Mouse (Mus musculus) intestine, embryonic 15.5 days (tissue): ENCODE measurements around the gene Gpr3. TPM values are rescaled to one million over a fixed set of nuclear protein-coding genes. Genes with fewer than 3 reads are reported as not detected.
A peak's percentile ranks its signal among the peaks of the same experiment; 100 is the strongest.

Source experiments
- ATAC-seq: fragments of 200-750 bp; cut with Nextera tagmentation; 2 replicates; pipeline ENCODE4 v1.8.0; 2017; ENCODE audit warnings: moderate TSS enrichment, moderate library complexity
- H3K27ac ChIP-seq: fragments of 300-500 bp; sonication (generic); 2 replicates; pipeline ENCODE4 v1.5.1; 2015; ENCODE audit warnings: mild to moderate bottlenecking, inconsistent platforms
- H3K27me3 ChIP-seq: fragments of 300-500 bp; sonication (generic); replicated peaks from 2 replicates; pipeline ENCODE4 v1.6.1; 2015; ENCODE audit warnings: inconsistent platforms
- H3K36me3 ChIP-seq: fragments of 300-500 bp; sonication (generic); 2 replicates; pipeline ENCODE4 v1.6.1; 2015; ENCODE audit warnings: inconsistent platforms
- H3K4me1 ChIP-seq: fragments of 300-500 bp; sonication (generic); replicated peaks from 2 replicates; pipeline ENCODE4 v1.6.1; 2015; ENCODE audit warnings: inconsistent platforms
- H3K4me2 ChIP-seq: fragments of 300-500 bp; sonication (generic); replicated peaks from 2 replicates; pipeline ENCODE4 v1.6.1; 2015; ENCODE audit warnings: mild to moderate bottlenecking, inconsistent platforms
- H3K4me3 ChIP-seq: fragments of 300-500 bp; sonication (generic); replicated peaks from 2 replicates; pipeline ENCODE4 v1.5.1; 2015; ENCODE audit warnings: inconsistent platforms
- H3K9ac ChIP-seq: fragments of 300-500 bp; sonication (generic); 2 replicates; pipeline ENCODE4 v1.6.1; 2015; ENCODE audit warnings: inconsistent platforms
- H3K9me3 ChIP-seq: fragments of 300-500 bp; sonication (generic); 2 replicates; pipeline ENCODE4 v1.6.1; 2016; ENCODE audit warnings: inconsistent platforms
- WGBS: fragments of 180-500 bp; shearing (Covaris S2); methylation state at CpG from one replicate; pipeline ENCODE4 v1.1.7; 2015; 5-methylcytosine and 5-hydroxymethylcytosine counted together
- polyA plus RNA-seq: library from polyadenylated mRNA; unstranded; fragments of >200 nt; fragmentation: Nextera tagmentation; extraction: Ambion mirVana; gene quantifications from 2 replicates; pipeline ENCODE4 v1.2.1, GENCODE M21; 2015

Gpr3 gene
- polyA plus RNA-seq, 1 experiment from 2014 or later, result 0.14 TPM

DNA sequence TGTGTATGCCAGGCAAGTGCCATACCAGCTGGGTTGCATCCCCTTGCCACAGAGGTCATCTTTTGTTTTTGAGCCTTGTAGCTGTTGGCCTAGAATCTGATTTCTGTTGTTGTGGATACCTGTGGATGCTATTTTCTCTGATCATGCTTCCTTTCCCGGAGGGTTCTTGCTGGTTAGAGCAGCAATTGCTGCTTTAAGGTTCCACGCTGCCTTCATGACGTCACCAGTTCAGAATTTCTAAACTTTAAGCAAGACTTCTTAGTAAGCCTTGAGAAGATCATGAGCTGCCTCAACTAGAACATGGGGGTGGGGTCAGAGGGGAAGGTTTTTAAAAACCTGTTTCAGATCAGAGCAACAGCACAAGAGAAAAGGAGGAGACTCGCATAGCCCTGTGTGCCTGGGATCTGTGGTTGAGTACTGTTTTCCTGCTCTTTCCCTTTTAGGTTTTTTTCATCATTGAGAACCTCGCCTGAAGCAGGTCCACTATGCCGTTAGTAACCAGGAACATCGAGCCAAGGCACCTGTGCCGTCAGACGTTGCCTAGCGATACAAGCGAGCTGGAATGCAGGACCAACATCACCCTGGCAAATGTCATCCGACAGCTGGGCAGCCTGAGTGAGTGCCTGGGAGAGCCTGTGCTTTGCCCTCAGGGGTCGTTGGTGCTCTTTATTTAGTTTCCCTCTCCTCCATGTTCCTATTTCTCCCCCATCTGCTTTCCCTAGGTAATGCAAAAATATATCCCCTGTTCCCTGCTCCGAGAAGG, 36.2 kb downstream of the Gpr3 start:
- Histone ChIP-seq H3K4me2 (peak overlapping the region; percentile 7; the same call in 1 of the 2 replicates), H3K4me1 (peaks cover 34% of the 10 kb centered on the region), H3K36me3 (peaks cover 17% of the 10 kb centered on the region), H3K9me3 (no peaks in the 10 kb centered on the region), H3K27me3 (no peaks in the 10 kb centered on the region), H3K27ac (peak overlapping the region; percentile 49), H3K9ac (no peak overlapping the region), H3K4me3 (no peak overlapping the region)
- ATAC-seq, result no peak
- WGBS, result 42% methylated on average over 14 of the region's 14 CpGs

DNA sequence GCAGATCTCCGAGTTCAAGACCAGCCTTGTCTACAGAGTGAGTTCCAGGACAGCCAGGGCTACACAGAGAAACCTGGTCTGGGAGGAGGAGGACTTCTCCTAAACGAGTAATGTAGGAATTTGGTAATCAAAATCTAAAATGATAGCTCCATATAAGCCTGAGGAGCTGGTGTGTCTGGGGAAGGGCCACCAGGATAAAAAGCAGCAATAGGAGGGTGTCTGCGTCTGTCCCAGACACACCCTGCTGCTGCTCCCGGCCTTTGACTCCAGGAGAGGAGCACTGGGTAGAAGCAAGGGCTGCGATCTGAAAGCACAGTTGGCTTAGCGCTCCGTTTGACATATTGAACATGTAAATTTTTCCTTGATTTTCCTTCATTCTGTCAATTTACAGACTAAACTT, 37.1 kb downstream of the Gpr3 start:
- Histone ChIP-seq H3K27ac (peak overlapping the region; percentile 49; the same call in 1 of the 2 replicates), H3K9me3 (no peaks in the 10 kb centered on the region), H3K36me3 (peaks cover 17% of the 10 kb centered on the region), H3K4me3 (no peak overlapping the region), H3K4me1 (peaks cover 41% of the 10 kb centered on the region), H3K27me3 (no peaks in the 10 kb centered on the region), H3K4me2 (no peak overlapping the region; the same call in 1 of the 2 replicates), H3K9ac (no peak overlapping the region)
- ATAC-seq, result peak; percentile 75
- WGBS, result 51% methylated on average over 7 of the region's 7 CpGs

DNA sequence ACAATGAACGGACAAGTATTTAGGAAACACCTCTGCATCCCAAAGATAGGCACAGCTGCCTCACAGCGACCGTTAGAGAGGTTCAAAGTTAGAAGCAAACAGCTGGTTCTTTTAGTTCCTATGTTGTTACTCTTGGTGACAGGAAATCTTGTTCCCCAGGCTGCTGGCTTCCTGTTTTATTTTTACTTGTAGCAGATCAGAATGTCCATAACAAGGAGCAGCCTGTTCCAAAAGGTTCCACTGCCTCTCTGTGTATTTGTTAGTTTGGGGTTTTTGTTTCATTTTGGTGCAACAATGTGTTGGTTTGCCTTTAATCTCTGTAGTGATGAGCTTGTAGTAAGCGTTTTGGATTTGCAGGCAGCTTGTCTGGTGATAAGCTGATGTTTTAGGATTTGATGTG, 38.0 kb downstream of the Gpr3 start:
- H3K27me3 ChIP-seq, result no peaks in the 10 kb centered on the region
- H3K4me2 ChIP-seq, result peak overlapping the region; percentile 5; the same call in 1 of the 2 replicates
- H3K4me3 ChIP-seq, result no peak overlapping the region
- H3K9ac ChIP-seq, result no peak overlapping the region
- ATAC-seq, result no peak
- no peaks in the 10 kb centered on the region for H3K9me3 ChIP-seq
- WGBS, result 27% methylated on average over 4 of the region's 4 CpGs
- peaks cover 49% of the 10 kb centered on the region for H3K4me1 ChIP-seq
- peak overlapping the region; percentile 48 for H3K27ac ChIP-seq
- peaks cover 12% of the 10 kb centered on the region for H3K36me3 ChIP-seq

DNA sequence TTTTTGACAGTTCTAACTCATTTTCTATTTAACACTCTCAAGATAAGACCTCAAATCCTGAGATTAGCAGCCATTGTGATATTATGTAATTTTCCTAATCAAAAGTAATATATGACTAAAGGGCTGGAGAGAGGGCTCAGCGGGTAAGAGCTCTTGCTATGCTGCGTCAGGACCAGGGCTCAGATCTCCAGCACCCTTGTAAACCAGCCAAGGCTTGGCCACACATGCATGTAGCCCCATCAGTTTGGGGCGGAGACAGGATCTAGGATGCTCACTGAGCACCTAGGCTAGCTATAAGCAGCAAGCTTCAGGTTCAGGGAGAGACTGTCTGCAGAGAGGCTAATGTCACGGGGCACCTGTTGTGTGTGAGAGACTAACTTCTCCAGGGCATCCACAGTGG, 39.9 kb downstream of the Gpr3 start:
- 86% methylated on average over 4 of the region's 4 CpGs for WGBS
- no peak overlapping the region for H3K9ac ChIP-seq
- no peak overlapping the region for H3K27ac ChIP-seq

DNA sequence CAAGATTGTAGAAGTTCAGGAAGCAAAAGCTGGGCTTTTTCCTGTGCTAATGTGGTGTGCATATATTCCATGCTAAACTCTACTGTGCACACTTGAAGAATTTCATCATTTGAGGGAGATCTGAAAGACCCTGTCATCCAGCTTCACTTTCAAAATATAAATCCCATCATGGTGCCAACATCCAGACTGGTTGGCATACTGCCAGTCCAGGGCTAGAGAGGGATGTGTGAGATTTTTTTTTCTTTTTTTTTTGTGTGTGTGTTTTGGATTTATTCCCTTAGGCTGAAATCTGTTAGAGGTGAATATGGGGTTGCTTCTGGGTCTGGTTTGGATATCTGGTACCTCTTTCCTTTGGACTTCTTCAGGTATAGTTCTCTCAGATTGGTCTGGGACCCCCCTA, 41.7 kb downstream of the Gpr3 start:
- H3K27me3 ChIP-seq, result no peaks in the 10 kb centered on the region
- no peak overlapping the region for H3K27ac ChIP-seq
- H3K9ac ChIP-seq, result no peak overlapping the region
- no peak overlapping the region for H3K4me3 ChIP-seq
- no peaks in the 10 kb centered on the region for H3K36me3 ChIP-seq
- peaks cover 33% of the 10 kb centered on the region for H3K4me1 ChIP-seq
- no peak overlapping the region for H3K4me2 ChIP-seq
- H3K9me3 ChIP-seq, result no peaks in the 10 kb centered on the region
- no peak for ATAC-seq

More for the DNA sequence above, 39.9 kb downstream of the Gpr3 start:
- no peaks in the 10 kb centered on the region for H3K9me3 ChIP-seq
- no peak overlapping the region for H3K4me3 ChIP-seq
- peaks cover 49% of the 10 kb centered on the region for H3K4me1 ChIP-seq
- no peaks in the 10 kb centered on the region for H3K27me3 ChIP-seq
- ATAC-seq, result no peak
- H3K36me3 ChIP-seq, result peaks cover 5% of the 10 kb centered on the region; the same call in 1 of the 2 replicates
- no peak overlapping the region for H3K4me2 ChIP-seq

DNA sequence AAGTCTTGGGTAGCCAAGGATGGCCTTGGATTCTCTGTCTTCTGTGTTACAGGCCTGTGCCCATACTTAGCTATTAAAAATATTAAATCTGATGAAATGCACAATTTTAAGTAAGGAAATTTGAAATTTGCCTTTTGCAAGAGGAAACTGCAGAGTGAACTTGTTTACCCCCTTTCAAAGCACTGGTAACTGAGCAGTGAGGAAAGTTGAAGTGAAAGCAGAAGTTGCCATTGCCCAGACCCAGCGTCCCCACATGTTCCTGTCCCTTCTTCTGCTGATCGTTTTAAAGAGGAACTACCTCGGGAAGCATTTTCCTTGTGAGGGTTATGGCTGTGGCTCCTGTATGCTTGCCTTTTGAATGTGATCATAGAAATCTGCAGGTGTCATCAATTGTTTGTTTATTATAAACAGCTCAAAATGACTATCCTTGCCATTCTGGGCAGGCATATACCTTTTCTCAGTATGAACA, 42.2 kb downstream of the Gpr3 start:
- H3K27me3 ChIP-seq, result no peaks in the 10 kb centered on the region
- H3K9me3 ChIP-seq, result no peaks in the 10 kb centered on the region
- no peaks in the 10 kb centered on the region; the same call in 1 of the 2 replicates for H3K36me3 ChIP-seq
- H3K4me1 ChIP-seq, result peaks cover 30% of the 10 kb centered on the region
- no peak overlapping the region for H3K4me3 ChIP-seq
- no peak for ATAC-seq
- H3K27ac ChIP-seq, result peak overlapping the region; percentile 46
- H3K4me2 ChIP-seq, result no peak overlapping the region
- no peak overlapping the region for H3K9ac ChIP-seq
- 65% methylated on average over 3 of the region's 3 CpGs for WGBS

DNA sequence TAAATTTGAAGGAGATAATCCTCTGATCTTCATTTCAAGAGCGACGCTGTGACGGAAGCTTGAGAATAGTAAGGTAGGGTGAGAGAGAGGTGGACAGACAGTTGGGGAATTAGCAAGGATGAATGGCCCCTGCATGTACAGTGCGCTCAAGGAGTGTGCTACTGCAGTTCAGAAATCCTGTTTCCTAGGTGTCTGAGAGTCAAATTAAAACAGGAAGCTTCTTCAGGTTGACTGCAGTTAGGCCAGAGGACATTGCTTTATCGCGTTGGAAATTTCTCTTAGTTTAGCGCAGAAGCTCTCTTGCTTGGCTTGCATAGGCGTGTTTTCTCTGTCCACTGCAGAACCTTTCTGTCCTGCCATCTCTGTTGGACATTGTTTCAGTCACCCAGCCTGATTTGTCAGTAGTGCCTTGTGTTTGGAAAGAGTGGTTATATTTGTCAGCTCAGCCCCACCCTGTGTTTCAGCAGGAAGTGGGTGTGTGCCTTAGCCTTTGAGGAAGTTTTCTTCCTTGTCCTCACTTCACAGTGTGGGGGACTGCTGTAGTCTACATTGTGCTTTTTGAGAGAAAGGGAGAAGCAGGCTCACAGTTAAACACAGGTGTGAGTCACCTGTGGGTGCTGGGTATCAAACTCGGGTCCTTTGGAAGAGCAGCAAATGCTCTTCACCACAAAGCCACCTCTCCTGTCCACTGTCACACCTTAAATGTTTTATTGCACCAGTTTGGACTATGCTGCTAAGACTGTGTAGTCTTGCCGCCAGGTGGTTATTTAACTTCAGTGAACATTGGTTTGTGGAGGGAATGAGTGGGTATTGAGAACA, 42.9 kb downstream of the Gpr3 start:
- Histone ChIP-seq H3K9ac (no peak overlapping the region), H3K36me3 (no peaks in the 10 kb centered on the region; the same call in 1 of the 2 replicates), H3K4me3 (no peak overlapping the region), H3K4me2 (0 out of 2 replicates have a peak overlapping the region, but pooled peaks have one; percentile 23), H3K9me3 (no peaks in the 10 kb centered on the region), H3K4me1 (peaks cover 28% of the 10 kb centered on the region), H3K27me3 (no peaks in the 10 kb centered on the region), H3K27ac (peak overlapping the region; percentile 46)
- peak; percentile 83 for ATAC-seq
- 64% methylated on average over 10 of the region's 10 CpGs for WGBS

DNA sequence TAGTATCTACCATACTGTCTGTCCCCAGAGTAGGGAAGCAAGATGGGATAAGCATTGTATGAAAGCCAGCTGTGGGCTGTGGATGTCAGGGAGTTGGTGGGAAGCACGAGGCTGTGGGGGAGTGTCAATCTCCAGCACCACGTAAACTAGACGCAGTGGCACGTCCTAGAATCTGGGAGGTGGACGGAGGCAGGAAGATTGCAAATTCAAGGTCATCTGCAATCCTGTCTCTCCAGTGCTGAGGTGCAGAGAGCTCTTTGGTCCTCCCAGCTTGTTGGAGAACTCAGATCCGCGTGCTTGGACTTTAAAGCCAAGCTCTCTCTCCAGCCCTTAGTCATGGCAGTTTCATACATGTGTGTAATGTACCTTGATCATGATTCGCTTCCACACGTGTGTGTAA, 45.6 kb downstream of the Gpr3 start:
- Histone ChIP-seq H3K9ac (no peak overlapping the region), H3K27ac (no peak overlapping the region), H3K4me1 (peaks cover 22% of the 10 kb centered on the region), H3K4me2 (no peak overlapping the region), H3K4me3 (no peak overlapping the region), H3K27me3 (no peaks in the 10 kb centered on the region), H3K36me3 (no peaks in the 10 kb centered on the region; the same call in 1 of the 2 replicates), H3K9me3 (no peaks in the 10 kb centered on the region)
- no peak for ATAC-seq
- WGBS, result 74% methylated on average over 9 of the region's 9 CpGs

DNA sequence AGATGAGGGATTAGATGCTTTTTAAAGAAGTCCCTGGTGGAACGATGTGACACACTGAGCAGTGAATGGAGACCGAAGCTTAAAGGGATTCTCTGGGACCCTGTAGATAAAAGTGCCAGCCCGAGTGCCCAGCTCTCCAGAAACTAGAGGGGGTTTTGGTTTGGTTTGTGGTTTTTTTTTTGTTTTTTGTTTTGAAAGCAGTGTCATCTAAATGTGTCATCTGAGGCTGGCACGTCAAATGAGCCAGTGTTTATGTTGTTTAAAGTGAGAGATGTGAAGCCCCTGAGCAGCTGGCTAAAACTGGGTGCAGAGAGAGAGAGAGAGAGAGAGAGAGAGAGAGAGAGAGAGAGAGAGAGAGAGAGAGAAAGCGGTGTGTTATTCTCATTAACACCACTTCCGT, 50.1 kb downstream of the Gpr3 start:
- H3K27ac ChIP-seq, result no peak overlapping the region
- no peak overlapping the region for H3K9ac ChIP-seq
- H3K4me3 ChIP-seq, result no peak overlapping the region
- H3K4me1 ChIP-seq, result 0 out of 2 replicates have a peak, but pooled peaks cover 4% of the 10 kb centered on the region
- no peak overlapping the region for H3K4me2 ChIP-seq
- no peaks in the 10 kb centered on the region for H3K27me3 ChIP-seq
- H3K9me3 ChIP-seq, result no peaks in the 10 kb centered on the region
- H3K36me3 ChIP-seq, result no peaks in the 10 kb centered on the region; the same call in 1 of the 2 replicates
- ATAC-seq, result no peak
- 68% methylated on average over 6 of the region's 6 CpGs for WGBS

DNA sequence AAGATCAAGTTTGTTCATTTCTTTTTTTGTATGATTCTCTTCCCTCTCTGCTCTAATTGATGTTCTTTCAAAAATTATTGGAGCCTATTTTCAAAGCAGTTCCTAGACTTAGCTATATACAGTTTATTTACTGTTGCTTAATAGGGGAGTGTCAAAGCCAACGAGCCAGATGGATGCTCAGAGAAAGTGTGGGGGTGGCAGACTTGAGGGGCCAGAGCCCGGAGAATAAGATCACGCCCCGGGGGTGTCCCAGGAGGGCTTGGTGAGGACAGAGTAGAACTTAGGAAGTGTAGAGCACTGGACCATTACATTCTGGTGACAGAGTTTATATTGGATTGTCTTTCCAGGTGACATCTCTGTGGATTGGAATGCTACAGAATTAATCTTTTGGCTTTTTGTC, 51.5 kb downstream of the Gpr3 start:
- peaks cover 3% of the 10 kb centered on the region; the same call in 1 of the 2 replicates for H3K36me3 ChIP-seq
- no peaks in the 10 kb centered on the region for H3K27me3 ChIP-seq
- WGBS, result 79% methylated on average over 4 of the region's 4 CpGs
- no peak overlapping the region for H3K9ac ChIP-seq
- no peak overlapping the region for H3K4me3 ChIP-seq
- H3K9me3 ChIP-seq, result no peaks in the 10 kb centered on the region
- no peak overlapping the region for H3K4me2 ChIP-seq
- H3K4me1 ChIP-seq, result peaks cover 15% of the 10 kb centered on the region
- no peak overlapping the region for H3K27ac ChIP-seq
- no peak for ATAC-seq

DNA sequence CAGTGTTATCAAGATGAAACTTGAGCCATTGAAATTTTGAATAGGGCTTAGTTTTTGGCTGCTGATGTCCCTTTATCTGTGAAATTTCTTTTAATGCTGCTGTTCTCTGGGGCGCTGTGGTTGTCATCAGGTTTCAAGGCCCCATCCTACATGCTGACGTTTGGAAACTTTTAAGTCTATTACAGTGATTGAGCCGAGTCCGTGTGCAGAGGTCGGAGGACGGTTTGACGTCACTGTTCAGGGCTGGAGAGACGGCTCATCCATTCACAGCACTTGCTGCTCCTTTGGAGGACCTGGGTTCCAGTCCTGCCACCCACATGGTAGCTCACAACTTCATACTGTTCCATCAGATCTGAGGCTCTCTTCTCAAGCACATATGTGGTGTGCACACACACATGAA, 52.1 kb downstream of the Gpr3 start:
- peaks cover 3% of the 10 kb centered on the region; the same call in 1 of the 2 replicates for H3K36me3 ChIP-seq
- peaks cover 17% of the 10 kb centered on the region for H3K4me1 ChIP-seq
- no peaks in the 10 kb centered on the region for H3K27me3 ChIP-seq
- no peak overlapping the region for H3K9ac ChIP-seq
- no peak for ATAC-seq
- no peak overlapping the region for H3K4me3 ChIP-seq
- no peaks in the 10 kb centered on the region for H3K9me3 ChIP-seq
- 88% methylated on average over 8 of the region's 8 CpGs for WGBS
- no peak overlapping the region for H3K27ac ChIP-seq
- H3K4me2 ChIP-seq, result no peak overlapping the region

DNA sequence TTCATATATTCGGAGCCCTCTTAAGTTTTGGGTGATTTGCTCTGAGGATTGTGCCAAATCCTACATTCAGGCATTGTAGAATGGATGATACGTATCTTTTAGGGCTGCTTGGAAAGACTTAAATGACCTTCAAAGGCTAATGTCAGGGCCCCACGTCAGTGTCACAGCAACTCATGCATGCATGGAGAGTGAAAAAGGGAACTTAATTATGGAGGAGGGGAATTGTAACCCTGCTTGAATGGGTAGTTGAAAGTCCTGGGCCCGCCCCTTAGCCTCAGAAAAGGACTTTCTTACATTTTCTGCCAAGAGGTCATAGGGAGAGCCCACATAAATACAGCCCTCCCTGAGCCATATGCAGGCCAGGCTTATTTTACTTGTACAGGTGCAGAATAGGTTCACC, 52.7 kb downstream of the Gpr3 start:
- H3K27ac ChIP-seq, result no peak overlapping the region
- H3K4me2 ChIP-seq, result no peak overlapping the region
- H3K4me3 ChIP-seq, result no peak overlapping the region
- H3K9me3 ChIP-seq, result no peaks in the 10 kb centered on the region
- H3K36me3 ChIP-seq, result 0 out of 2 replicates have a peak, but pooled peaks cover 3% of the 10 kb centered on the region
- no peaks in the 10 kb centered on the region for H3K27me3 ChIP-seq
- no peak for ATAC-seq
- 78% methylated on average over 4 of the region's 4 CpGs for WGBS
- H3K4me1 ChIP-seq, result peaks cover 17% of the 10 kb centered on the region
- H3K9ac ChIP-seq, result no peak overlapping the region
